Mouse (Mus musculus): ENCODE measurements at regions not wholly inside any gene's neighbourhood (a gene's known extent, or its start where the extent isn't known, plus 50 kb on each side); places are given as distances from the start of the nearest gene placed in this dataset.
"Not testable (repeated sequence)": the region's sequence is repeated elsewhere in the genome, so short reads cannot be mapped to it uniquely, and the experiment has no call there.

GRCm38 (mm10) chr5:16937840-16938239, 146.2 kb downstream of the Gm28710 start:
- peak; percentile 56 for DNase-seq (ENCODE audit: low spot score)

GRCm38 (mm10) chr5:16947430-16947829, 155.8 kb downstream of the Gm28710 start:
- peak; percentile 72 for DNase-seq (ENCODE audit: low spot score)

- no peak for DNase-seq (ENCODE audit: low spot score)
Measured at GRCm38 (mm10) chr5:16967735-16968134, 176.1 kb downstream of the Gm28710 start.

- DNase-seq (ENCODE audit: low spot score) = not testable (repeated sequence)
Measured at GRCm38 (mm10) chr5:16968817-16969216, 177.2 kb downstream of the Gm28710 start.

GRCm38 (mm10) chr5:16973206-16973896, 181.7 kb downstream of the Gm28710 start:
- no peak for DNase-seq (ENCODE audit: low spot score)

GRCm38 (mm10) chr5:16976006-16976405, 184.4 kb downstream of the Gm28710 start:
- DNase-seq (ENCODE audit: low spot score) = no peak

GRCm38 (mm10) chr5:16984877-16985276, 193.3 kb downstream of the Gm28710 start:
- no peak for DNase-seq (ENCODE audit: low spot score)

- no peak for DNase-seq (ENCODE audit: low spot score)
Measured at GRCm38 (mm10) chr5:16991518-16991917, 199.9 kb downstream of the Gm28710 start.

GRCm38 (mm10) chr5:16999183-16999582, 207.6 kb downstream of the Gm28710 start:
- peak; percentile 22 for DNase-seq (ENCODE audit: low spot score)

GRCm38 (mm10) chr5:17006807-17007522, 215.4 kb downstream of the Gm28710 start:
- DNase-seq (ENCODE audit: low spot score) = peak; percentile 13

- no peak for DNase-seq (ENCODE audit: low spot score)
Measured at GRCm38 (mm10) chr5:17021636-17022035, 230.0 kb downstream of the Gm28710 start.

GRCm38 (mm10) chr5:17053935-17054334, 262.3 kb downstream of the Gm28710 start:
- DNase-seq (ENCODE audit: low spot score) = no peak

- DNase-seq (ENCODE audit: low spot score) = no peak
Measured at GRCm38 (mm10) chr5:17064565-17064964, 273.0 kb downstream of the Gm28710 start.

- DNase-seq (ENCODE audit: low spot score) = no peak
Measured at GRCm38 (mm10) chr5:17080405-17080804, 288.8 kb downstream of the Gm28710 start.

GRCm38 (mm10) chr5:17111556-17111955, 261.4 kb upstream of the Speer4f2 start:
- DNase-seq (ENCODE audit: low spot score) = no peak

- peak; percentile 36 for DNase-seq (ENCODE audit: low spot score)
Measured at GRCm38 (mm10) chr5:17112026-17112425, 261.0 kb upstream of the Speer4f2 start.

GRCm38 (mm10) chr5:17115035-17115434, 257.9 kb upstream of the Speer4f2 start:
- no peak for DNase-seq (ENCODE audit: low spot score)

- peak; percentile 11 for DNase-seq (ENCODE audit: low spot score)
Measured at GRCm38 (mm10) chr5:17116072-17116471, 256.9 kb upstream of the Speer4f2 start.

GRCm38 (mm10) chr5:17125240-17125639, 247.7 kb upstream of the Speer4f2 start:
- no peak for DNase-seq (ENCODE audit: low spot score)

- peak; percentile 13 for DNase-seq (ENCODE audit: low spot score)
Measured at GRCm38 (mm10) chr5:17127501-17127900, 245.5 kb upstream of the Speer4f2 start.

GRCm38 (mm10) chr5:17135489-17135888, 237.5 kb upstream of the Speer4f2 start:
- DNase-seq (ENCODE audit: low spot score) = peak; percentile 35

- DNase-seq (ENCODE audit: low spot score) = no peak
Measured at GRCm38 (mm10) chr5:17141555-17141954, 231.4 kb upstream of the Speer4f2 start.

GRCm38 (mm10) chr5:17174562-17174961, 198.4 kb upstream of the Speer4f2 start:
- no peak for DNase-seq (ENCODE audit: low spot score)
